Mouse (Mus musculus): ENCODE data around the gene Parp2.
"Not testable (repeated sequence)": the region's sequence is repeated elsewhere in the genome, so short reads cannot be mapped to it uniquely, and the experiment has no call there.

The Parp2 gene

DNA sequence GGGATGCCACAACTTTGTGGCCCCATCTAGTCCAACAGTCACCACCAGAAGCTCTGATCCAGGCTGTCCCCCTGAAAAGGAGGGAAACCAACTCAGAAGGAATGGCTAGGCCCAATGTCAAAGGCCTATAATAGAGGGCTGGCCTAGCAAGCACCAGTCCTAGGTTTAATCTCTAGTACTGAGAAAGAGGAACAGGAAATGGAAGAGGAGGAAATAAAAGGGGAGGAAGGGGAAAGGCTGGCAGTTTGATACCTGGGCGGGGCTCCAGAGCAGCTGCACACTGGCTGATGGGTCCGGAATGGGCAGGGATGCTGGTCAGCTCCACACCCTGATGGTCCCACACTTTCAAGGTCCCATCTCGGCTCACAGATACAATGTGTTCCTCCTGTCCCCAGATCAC lies 22.2 kb downstream of the Parp2 start:
- DNase-seq (ENCODE audit: low read depth, low spot score): no peak

- no peak for DNase-seq (ENCODE audit: low read depth, low spot score)
Observed at GRCm38 (mm10) chr14:50833964-50834363, 26.3 kb downstream of the Parp2 start.

- DNase-seq (ENCODE audit: low read depth, low spot score): no peak
Observed at GRCm38 (mm10) chr14:50834435-50834834, 26.8 kb downstream of the Parp2 start.

DNA sequence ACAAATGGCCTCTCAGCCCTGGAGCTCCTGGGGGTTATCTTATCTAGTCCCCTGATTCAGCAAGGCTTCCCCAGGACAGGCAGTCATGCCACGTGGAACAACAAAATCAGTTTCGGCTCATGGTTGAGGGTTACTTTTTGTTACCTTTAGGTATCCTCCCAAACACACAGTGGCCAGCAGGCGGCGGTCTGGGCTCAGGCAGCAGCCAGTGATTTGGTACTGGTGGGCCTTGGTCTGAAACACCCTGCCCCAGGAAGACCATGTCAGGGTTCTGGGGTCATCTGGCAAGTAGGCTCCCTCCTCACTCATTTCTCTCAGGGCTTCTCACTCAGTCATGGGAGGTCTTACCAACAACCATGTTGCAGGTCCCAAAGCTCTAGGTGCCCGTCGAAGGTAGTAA lies 29.6 kb downstream of the Parp2 start:
- DNase-seq (ENCODE audit: low read depth, low spot score): peak; percentile 47

- DNase-seq (ENCODE audit: low read depth, low spot score): no peak
Observed at GRCm38 (mm10) chr14:50855788-50856187, 48.1 kb downstream of the Parp2 start.

- no peak for DNase-seq (ENCODE audit: low read depth, low spot score)
Observed at GRCm38 (mm10) chr14:50862641-50863040, 55.0 kb downstream of the Parp2 start.

GRCm38 (mm10) chr14:50865005-50865404 lies 57.4 kb downstream of the Parp2 start:
- DNase-seq (ENCODE audit: low read depth, low spot score): not testable (repeated sequence)

- no peak for DNase-seq (ENCODE audit: low read depth, low spot score)
Observed at GRCm38 (mm10) chr14:50866966-50867365, 59.3 kb downstream of the Parp2 start.

GRCm38 (mm10) chr14:50868211-50868610 lies 60.6 kb downstream of the Parp2 start:
- no peak for DNase-seq (ENCODE audit: low read depth, low spot score)

GRCm38 (mm10) chr14:50868656-50869055 lies 61.0 kb downstream of the Parp2 start:
- no peak for DNase-seq (ENCODE audit: low read depth, low spot score)

- DNase-seq (ENCODE audit: low read depth, low spot score): peak; percentile 94
Observed at GRCm38 (mm10) chr14:50869889-50870804, 62.5 kb downstream of the Parp2 start, which contains the start of gene Tep1. TSS of gene Tep1 (minus strand) at chr14:50870560.

DNA sequence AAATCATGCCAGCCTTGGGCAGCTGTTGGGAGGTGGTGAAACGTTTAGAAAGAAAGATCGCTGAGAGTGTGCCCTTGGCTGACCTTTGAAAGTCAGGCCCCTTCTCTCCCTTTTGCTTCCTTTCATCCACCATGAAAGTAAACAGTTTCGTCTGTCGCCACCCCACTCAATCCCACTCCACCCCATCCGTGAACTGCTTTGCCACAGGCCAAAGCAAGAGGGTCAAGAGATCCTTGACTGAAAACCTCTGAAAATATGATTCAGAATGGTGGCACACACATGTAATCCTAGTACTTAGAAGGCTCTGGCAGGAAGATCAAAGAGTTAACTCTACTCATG lies 63.1 kb downstream of the Parp2 start:
- DNase-seq (ENCODE audit: low read depth, low spot score): no peak

Data from ES-CJ7 (cell line).